Mouse (Mus musculus): Measurements from ENCODE around the gene Mrps2. TPM values are rescaled to one million over a fixed set of nuclear protein-coding genes. Genes with fewer than 3 reads are reported as not detected.

Mrps2 gene
- polyA plus RNA-seq, 1 experiment from 2014 or later: 49.6 TPM

DNA sequence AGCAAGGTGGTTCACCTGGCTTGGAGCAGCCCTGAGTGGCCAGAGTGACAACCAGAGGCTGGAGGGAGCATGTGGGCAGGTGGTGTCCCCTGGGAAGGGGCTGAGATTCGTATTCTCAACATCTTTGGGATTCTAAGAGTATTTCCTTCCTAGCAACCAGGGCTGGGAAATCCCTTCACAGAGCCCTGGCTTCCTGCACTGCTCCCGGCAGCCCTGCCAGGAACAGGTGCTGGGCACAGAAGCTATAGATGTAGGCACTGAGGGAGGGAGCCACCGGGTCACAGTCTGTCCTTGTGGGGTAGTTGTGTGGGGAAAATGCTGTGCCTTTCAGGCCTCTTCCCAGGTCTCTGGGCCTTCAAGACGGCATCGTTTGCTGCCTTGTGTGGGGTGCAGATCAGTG, 52.7 kb downstream of the Mrps2 start:
- Histone ChIP-seq H3K9me3 (replicated peaks) (no peaks in the 10 kb centered on the region), H3K27ac (ENCODE audit: poor library complexity, severe bottlenecking) (no peak overlapping the region), H3K36me3 (no peaks in the 10 kb centered on the region), H3K9ac (no peak overlapping the region), H3K4me3 (no peak overlapping the region), H3K4me2 (no peak overlapping the region), H3K27me3 (replicated peaks) (no peaks in the 10 kb centered on the region), H3K4me1 (replicated peaks) (peaks cover 27% of the 10 kb centered on the region)
- WGBS: 68% methylated on average over 5 of the region's 5 CpGs
- no peak for ATAC-seq (ENCODE audit: insufficient number of reproducible peaks, low FRiP score)

Other genes with a start within 250 kb of the Mrps2 start
- gene Ppp1r26, start 21.3 kb upstream of the Mrps2 start, polyA plus RNA-seq (2016; fragmentation: Nextera tagmentation; extraction: Ambion mirVana): 4.7 and 5.1 TPM in 2 replicates
- 0.29 and 0.49 TPM in 2 replicates for gene 1700007K13Rik, start 1.7 kb upstream of the Mrps2 start, polyA plus RNA-seq (2016; fragmentation: Nextera tagmentation; extraction: Ambion mirVana)
- gene Gbgt1, start 28.8 kb downstream of the Mrps2 start, polyA plus RNA-seq (2016; fragmentation: Nextera tagmentation; extraction: Ambion mirVana): 0.28 and 0.41 TPM in 2 replicates
- 0.82 TPM in 1 of 2 replicates, not detected in the other for gene Gm10134, start 38.0 kb downstream of the Mrps2 start, polyA plus RNA-seq (2016; fragmentation: Nextera tagmentation; extraction: Ambion mirVana)
- gene Ralgds, start 45.1 kb downstream of the Mrps2 start, polyA plus RNA-seq (2016; fragmentation: Nextera tagmentation; extraction: Ambion mirVana): 21.1 and 22.1 TPM in 2 replicates
- gene Cel, start 95.3 kb downstream of the Mrps2 start, polyA plus RNA-seq (2016; fragmentation: Nextera tagmentation; extraction: Ambion mirVana): not detected in 2 replicates
- 32.5 and 34.2 TPM in 2 replicates for gene Gtf3c5, start 115.7 kb downstream of the Mrps2 start, polyA plus RNA-seq (2016; fragmentation: Nextera tagmentation; extraction: Ambion mirVana)
- gene Gfi1b, start 153.9 kb downstream of the Mrps2 start, polyA plus RNA-seq (2016; fragmentation: Nextera tagmentation; extraction: Ambion mirVana): 3.9 and 5.6 TPM in 2 replicates
- 16.7 and 17.6 TPM in 2 replicates for gene Tsc1, start 173.2 kb downstream of the Mrps2 start, polyA plus RNA-seq (2016; fragmentation: Nextera tagmentation; extraction: Ambion mirVana)
- 1.2 and 2.2 TPM in 2 replicates for gene Spaca9, start 231.7 kb downstream of the Mrps2 start, polyA plus RNA-seq (2016; fragmentation: Nextera tagmentation; extraction: Ambion mirVana)
- 0.42 and 0.51 TPM in 2 replicates for gene Ak8, start 232.1 kb downstream of the Mrps2 start, polyA plus RNA-seq (2016; fragmentation: Nextera tagmentation; extraction: Ambion mirVana)